8 mouse cellular contexts compared by ENCODE assay signal in the genomic region with DNA sequence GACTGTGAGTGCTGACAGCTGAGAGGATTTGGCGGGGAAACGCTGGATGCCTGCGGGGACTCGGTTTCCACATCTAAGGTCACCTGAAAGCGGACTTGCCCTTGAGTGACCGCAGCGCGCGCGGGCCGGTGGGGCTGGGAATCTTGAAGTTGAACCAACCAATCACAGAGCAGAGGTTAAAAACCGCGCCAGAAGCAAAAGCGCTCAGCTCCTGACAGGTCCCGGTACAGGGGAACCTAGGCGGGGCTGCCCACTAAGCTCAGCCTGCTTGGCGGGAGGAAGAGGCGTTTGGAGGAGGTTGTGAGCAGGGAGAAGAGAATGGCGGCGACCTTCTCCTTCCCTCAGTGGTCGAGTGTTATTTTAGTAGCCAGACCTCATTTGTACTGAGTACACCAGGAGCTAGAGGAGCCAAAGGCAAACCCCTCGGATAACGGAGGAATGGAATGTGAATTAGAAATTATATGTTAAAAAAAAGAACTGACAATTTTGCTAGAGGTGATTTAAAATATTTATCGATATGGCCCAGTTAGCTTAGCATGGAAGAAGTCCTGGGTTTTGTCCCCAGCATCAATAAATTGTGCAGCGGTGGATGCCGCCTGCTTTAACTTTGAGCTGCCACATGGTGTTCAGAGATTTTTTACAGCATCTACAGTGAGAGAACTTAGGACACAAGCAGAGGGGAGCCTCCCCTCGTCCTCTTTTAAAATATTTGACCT. TPM values are rescaled to one million over a fixed set of nuclear protein-coding genes. Genes with fewer than 3 reads are reported as not detected.
DNase-seq lines count a peak whose midpoint lies in the region; ATAC-seq lines count a peak whose summit lies in the region.

No protein-coding gene starts in this region.

- peak overlapping the region; percentile 92 for H3K9ac ChIP-seq in forebrain, embryonic 13.5 days
- H3K9ac ChIP-seq in kidney, embryonic 16.5 days (replicated peaks; ENCODE audit: low read length) = peak overlapping the region; percentile 89
- H3K9ac ChIP-seq in midbrain, embryonic 13.5 days (replicated peaks) = peak overlapping the region; percentile 86; the same call in 1 of the 2 replicates

- no peaks in the 10 kb centered on the region for H3K9me3 ChIP-seq in forebrain, embryonic 13.5 days (replicated peaks)
- H3K9me3 ChIP-seq in kidney, embryonic 16.5 days (ENCODE audit: low read length) = no peaks in the 10 kb centered on the region
- no peaks in the 10 kb centered on the region for H3K9me3 ChIP-seq in midbrain, embryonic 13.5 days

- H3K4me2 ChIP-seq in forebrain, embryonic 13.5 days = peak overlapping the region; percentile 78
- H3K4me2 ChIP-seq in kidney, embryonic 16.5 days (replicated peaks; ENCODE audit: low read depth, low read length) = peak overlapping the region; percentile 76
- peak overlapping the region; percentile 81 for H3K4me2 ChIP-seq in midbrain, embryonic 13.5 days (replicated peaks)

- peak overlapping the region; percentile 88 for H3K4me3 ChIP-seq in forebrain, embryonic 13.5 days
- H3K4me3 ChIP-seq in kidney, embryonic 16.5 days (ENCODE audit: low read length) = peak overlapping the region; percentile 94
- H3K4me3 ChIP-seq in midbrain, embryonic 13.5 days (replicated peaks) = peak overlapping the region; percentile 87

- peaks cover 48% of the 10 kb centered on the region for H3K4me1 ChIP-seq in forebrain, embryonic 13.5 days
- H3K4me1 ChIP-seq in kidney, embryonic 16.5 days (ENCODE audit: insufficient read depth, low read length) = peaks cover 37% of the 10 kb centered on the region
- peaks cover 43% of the 10 kb centered on the region for H3K4me1 ChIP-seq in midbrain, embryonic 13.5 days (replicated peaks)

- no peak overlapping the region for H3K27ac ChIP-seq in forebrain, embryonic 13.5 days
- H3K27ac ChIP-seq in kidney, embryonic 16.5 days (ENCODE audit: low read length) = peak overlapping the region; percentile 34
- H3K27ac ChIP-seq in midbrain, embryonic 13.5 days = no peak overlapping the region

- no peak for ATAC-seq in CD4-positive, CD25-positive, alpha-beta regulatory T cell, adult 4 months
- ATAC-seq in forebrain, embryonic 13.5 days = no peak
- peak; percentile 21; the same call in 1 of the 2 replicates for ATAC-seq in kidney, embryonic 16.5 days (ENCODE audit: low FRiP score, low TSS enrichment)
- no peak for ATAC-seq in midbrain, embryonic 13.5 days
- ATAC-seq in inflammation-experienced regulatory T-cells, adult 6 months = no peak

- peaks cover 15% of the 10 kb centered on the region for H3K36me3 ChIP-seq in forebrain, embryonic 13.5 days (ENCODE audit: poor library complexity, severe bottlenecking)
- peaks cover 15% of the 10 kb centered on the region for H3K36me3 ChIP-seq in kidney, embryonic 16.5 days (ENCODE audit: insufficient read depth, low read length)
- H3K36me3 ChIP-seq in midbrain, embryonic 13.5 days = 0 out of 2 replicates have a peak, but pooled peaks cover 7% of the 10 kb centered on the region

- DNase-seq in CD4-positive, CD25-positive, alpha-beta regulatory T cell, adult 2 months (ENCODE audit: low read depth, low spot score) = peak; percentile 31
- peak; percentile 59 for DNase-seq in NIH3T3 (ENCODE audit: low read depth)
- peak; percentile 58 for DNase-seq in thymus, postnatal 0 days (ENCODE audit: low spot score)

- WGBS in forebrain, embryonic 13.5 days = under 1% methylated on average over 27 of the region's 27 CpGs
- WGBS in kidney, embryonic 16.5 days = under 1% methylated on average over 27 of the region's 27 CpGs
- WGBS in midbrain, embryonic 13.5 days = under 1% methylated on average over 27 of the region's 27 CpGs

- no peaks in the 10 kb centered on the region for H3K27me3 ChIP-seq in forebrain, embryonic 13.5 days
- H3K27me3 ChIP-seq in kidney, embryonic 16.5 days (ENCODE audit: insufficient read depth, low read length) = no peaks in the 10 kb centered on the region
- H3K27me3 ChIP-seq in midbrain, embryonic 13.5 days = 0 out of 2 replicates have a peak, but pooled peaks cover 4% of the 10 kb centered on the region

RNA-seq across cellular contexts. Expression of a gene that starts 1.1 kb away (rescaled TPM):
- polyA plus RNA-seq in CD4-positive, CD25-positive, alpha-beta regulatory T cell, adult 4 months (2017; shearing (Covaris generic)) = 10 to 100 TPM; 49.7 to 81.3 TPM
- 405 and 421 TPM in 2 replicates for polyA plus RNA-seq in forebrain, embryonic 13.5 days (2015; fragmentation: Nextera tagmentation; extraction: Ambion mirVana)
- polyA plus RNA-seq in kidney, embryonic 16.5 days (2015; fragmentation: Nextera tagmentation; extraction: Ambion mirVana) = 215 and 225 TPM in 2 replicates
- polyA plus RNA-seq in midbrain, embryonic 13.5 days (2015; fragmentation: Nextera tagmentation; extraction: Ambion mirVana) = 153 and 175 TPM in 2 replicates
- 465 and 485 TPM in 2 replicates for polyA plus RNA-seq in thymus, postnatal 0 days (2015; fragmentation: Nextera tagmentation; extraction: Ambion mirVana)
- polyA plus RNA-seq in inflammation-experienced regulatory T-cells, adult 6 months (2017; shearing (Covaris generic)) = 100 to 1,000 TPM in 1 of 3 experiments, 10 to 100 TPM in 2; 41.3 to 492 (median 44.8) TPM

RNA-seq across cellular contexts. Expression of a gene that starts 25.3 kb away (rescaled TPM):
- not detected for polyA plus RNA-seq in CD4-positive, CD25-positive, alpha-beta regulatory T cell, adult 4 months (2017; shearing (Covaris generic))
- polyA plus RNA-seq in forebrain, embryonic 13.5 days (2015; fragmentation: Nextera tagmentation; extraction: Ambion mirVana) = 0.45 and 0.58 TPM in 2 replicates
- 11.1 and 13.2 TPM in 2 replicates for polyA plus RNA-seq in kidney, embryonic 16.5 days (2015; fragmentation: Nextera tagmentation; extraction: Ambion mirVana)
- 0.90 and 1.0 TPM in 2 replicates for polyA plus RNA-seq in midbrain, embryonic 13.5 days (2015; fragmentation: Nextera tagmentation; extraction: Ambion mirVana)
- polyA plus RNA-seq in thymus, postnatal 0 days (2015; fragmentation: Nextera tagmentation; extraction: Ambion mirVana) = 0.89 and 0.95 TPM in 2 replicates
- not detected for polyA plus RNA-seq in inflammation-experienced regulatory T-cells, adult 6 months (2017; shearing (Covaris generic))

RNA-seq across cellular contexts. Expression of a gene that starts 55.8 kb away (rescaled TPM):
- 1 to 10 TPM; 2.2 to 3.1 TPM for polyA plus RNA-seq in CD4-positive, CD25-positive, alpha-beta regulatory T cell, adult 4 months (2017; shearing (Covaris generic))
- polyA plus RNA-seq in forebrain, embryonic 13.5 days (2015; fragmentation: Nextera tagmentation; extraction: Ambion mirVana) = 11.2 and 13.1 TPM in 2 replicates
- polyA plus RNA-seq in kidney, embryonic 16.5 days (2015; fragmentation: Nextera tagmentation; extraction: Ambion mirVana) = 15.6 and 17.0 TPM in 2 replicates
- polyA plus RNA-seq in midbrain, embryonic 13.5 days (2015; fragmentation: Nextera tagmentation; extraction: Ambion mirVana) = 16.8 and 19.1 TPM in 2 replicates
- polyA plus RNA-seq in thymus, postnatal 0 days (2015; fragmentation: Nextera tagmentation; extraction: Ambion mirVana) = 2.8 and 5.2 TPM in 2 replicates
- polyA plus RNA-seq in inflammation-experienced regulatory T-cells, adult 6 months (2017; shearing (Covaris generic)) = 1 to 10 TPM; 2.3 to 3.6 (median 2.7) TPM
